Mouse (Mus musculus): ENCODE measurements around the gene Foxc1.

GRCm38 (mm10) chr13:31808804-31809420 lies 2.5 kb downstream of the Foxc1 start:
- no peak for TF ChIP-seq CTCF (IDR thresholded peaks at IDR 0.05 in 2 of 3, conservative IDR thresholded peaks at IDR 0.05 in 1 of 3; ENCODE audit: control insufficient read depth in 1 of 3, insufficient read depth in 1 of 3, low read depth in 2 of 3, low read length in 3 of 3, poor library complexity in 1 of 3, severe bottlenecking in 1 of 3)
- TF ChIP-seq POLR2A (IDR thresholded peaks at IDR 0.05; ENCODE audit: control insufficient read depth in 1 of 2, insufficient read depth in 1 of 2, low read depth in 1 of 2, low read length in 2 of 2, poor library complexity in 1 of 2), result no peak
- TF ChIP-seq EP300 (IDR thresholded peaks at IDR 0.05; ENCODE audit: low read depth in 1 of 2, low read length in 2 of 2), result no peak
- no peak for TF ChIP-seq E2F4 (IDR thresholded peaks at IDR 0.05; ENCODE audit: borderline replicate concordance, low read depth, low read length)
- no peak for TF ChIP-seq TCF12 (IDR thresholded peaks at IDR 0.05; ENCODE audit: low read depth, low read length)
- no peak for TF ChIP-seq TAL1 (IDR thresholded peaks at IDR 0.05; ENCODE audit: low read length)
- TF ChIP-seq SIN3A (IDR thresholded peaks at IDR 0.05; ENCODE audit: low read length), result no peak
- no peak for TF ChIP-seq GATA1 (IDR thresholded peaks at IDR 0.05; ENCODE audit: low read depth, low read length)
- TF ChIP-seq ZNF384 (IDR thresholded peaks at IDR 0.05; ENCODE audit: low read depth, low read length), result no peak
- TF ChIP-seq MYB (IDR thresholded peaks at IDR 0.05; ENCODE audit: low read depth, low read length), result no peak
- no peak for TF ChIP-seq ETS1 (IDR thresholded peaks at IDR 0.05; ENCODE audit: low read depth, low read length)
- TF ChIP-seq MAX (IDR thresholded peaks at IDR 0.05; ENCODE audit: low read length), result no peak
